Mouse (Mus musculus): Measurements from ENCODE around the gene Tln2. TPM values are rescaled to one million over a fixed set of nuclear protein-coding genes. Genes with fewer than 3 reads are reported as not detected.

Tln2 gene
- 100 to 1,000 TPM; 106 to 110 TPM for total RNA-seq (2021)
- long read RNA-seq, partial matches to known transcripts: 11 of 23 reads
- long read RNA-seq, other reads (novel, unspliced or antisense): 12 of 23 reads

GRCm38 (mm10) chr9:67559603-67560002 lies at the start of gene Tln2:
TSS of gene Tln2 (minus strand) at chr9:67559703.
- DNase-seq (ENCODE audit: low spot score in 2 of 2): no peak

DNA sequence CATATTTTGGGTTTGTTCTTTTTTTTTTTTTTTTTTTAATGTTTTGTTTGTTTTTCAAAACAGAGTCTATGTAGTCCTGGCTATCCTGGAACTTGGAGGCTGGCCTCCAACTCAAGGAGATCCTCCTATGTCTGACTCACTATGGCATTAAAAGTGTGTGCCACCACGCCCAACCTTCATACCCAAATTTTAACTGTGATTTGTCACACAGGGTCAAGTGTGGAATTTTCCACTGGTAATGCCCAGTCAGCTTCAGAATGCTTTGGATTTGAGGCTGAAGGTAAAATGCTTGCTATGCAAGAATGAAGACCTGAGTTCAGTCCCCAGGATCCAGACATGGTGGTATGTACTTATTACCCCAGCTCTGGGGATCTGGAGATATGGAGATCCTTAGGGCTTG lies 49.7 kb upstream of the Tln2 start:
- no peak for DNase-seq (ENCODE audit: low spot score in 2 of 2)

DNA sequence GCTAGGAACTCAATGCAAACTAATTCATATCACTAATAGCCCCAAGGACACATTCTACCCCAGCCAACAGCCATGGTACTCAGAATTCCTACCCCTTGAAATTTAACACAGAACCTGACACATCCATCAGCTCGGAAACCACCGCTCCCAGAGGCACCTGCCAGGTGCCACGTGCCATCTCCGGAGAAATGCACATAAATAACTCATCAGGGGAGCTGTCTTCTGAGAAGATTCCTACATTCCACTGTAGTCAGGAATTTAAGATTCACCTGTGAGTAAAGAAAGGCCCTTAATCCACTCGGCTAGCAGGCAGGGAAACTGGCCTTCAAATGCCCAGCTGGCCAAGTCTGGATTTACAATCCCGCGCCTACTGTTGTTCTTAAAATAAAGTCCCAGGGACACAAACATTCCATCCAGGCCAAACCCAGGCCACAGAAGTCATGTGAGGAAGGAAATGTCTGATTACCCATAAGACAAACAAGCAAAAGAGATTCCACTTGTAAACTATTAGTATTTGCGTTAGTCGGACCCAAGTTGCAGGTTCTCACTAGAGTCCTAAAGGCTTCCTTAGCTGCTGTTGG lies 48.4 kb upstream of the Tln2 start:
- no peak for DNase-seq (ENCODE audit: low spot score in 2 of 2)

- DNase-seq (ENCODE audit: low spot score in 2 of 2): no peak
These were observed 47.8 kb upstream of the Tln2 start for GRCm38 (mm10) chr9:67607268-67607667.

GRCm38 (mm10) chr9:67605867-67606435 lies 46.4 kb upstream of the Tln2 start:
- DNase-seq (ENCODE audit: low spot score in 2 of 2): no peak

DNA sequence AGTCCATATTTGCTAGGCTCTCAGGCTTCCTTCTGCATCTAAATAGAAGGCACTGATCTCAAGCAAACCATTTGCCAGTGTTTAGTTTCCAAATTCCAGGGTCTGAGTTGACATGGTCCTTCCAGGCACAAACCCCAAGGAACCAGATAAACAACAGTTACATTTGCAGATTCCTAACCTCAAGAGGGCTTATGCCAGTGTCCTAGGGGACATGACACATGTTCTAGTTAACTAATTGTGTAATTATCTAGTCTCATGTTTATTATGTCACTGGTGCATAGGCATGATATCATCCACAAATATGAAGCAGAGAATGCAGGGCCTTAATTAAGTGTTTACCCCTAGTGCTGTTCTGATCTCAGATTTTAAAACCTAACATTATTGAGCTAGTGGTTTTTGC lies 45.4 kb upstream of the Tln2 start:
- no peak for DNase-seq (ENCODE audit: low spot score in 2 of 2)

DNA sequence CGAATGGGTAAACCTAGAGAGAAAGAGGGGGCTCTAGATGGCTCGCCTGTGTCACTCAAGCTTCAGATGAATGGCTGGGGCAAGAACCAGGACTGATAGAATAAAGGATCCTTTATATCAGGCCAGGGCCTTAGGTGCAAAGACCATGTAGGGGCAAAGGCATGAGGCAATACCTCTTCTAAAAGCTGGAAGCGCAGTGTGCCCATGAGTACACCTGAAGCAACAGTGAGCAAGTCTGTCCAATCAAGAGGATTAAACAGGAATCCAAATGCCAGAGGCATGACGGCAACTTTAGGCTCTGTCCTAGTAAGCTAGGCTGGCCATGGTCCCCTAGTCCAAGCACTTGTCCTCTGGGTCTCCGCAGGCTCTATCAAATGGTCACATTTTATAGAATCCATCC lies 42.8 kb upstream of the Tln2 start:
- no peak for DNase-seq (ENCODE audit: low spot score in 2 of 2)

DNA sequence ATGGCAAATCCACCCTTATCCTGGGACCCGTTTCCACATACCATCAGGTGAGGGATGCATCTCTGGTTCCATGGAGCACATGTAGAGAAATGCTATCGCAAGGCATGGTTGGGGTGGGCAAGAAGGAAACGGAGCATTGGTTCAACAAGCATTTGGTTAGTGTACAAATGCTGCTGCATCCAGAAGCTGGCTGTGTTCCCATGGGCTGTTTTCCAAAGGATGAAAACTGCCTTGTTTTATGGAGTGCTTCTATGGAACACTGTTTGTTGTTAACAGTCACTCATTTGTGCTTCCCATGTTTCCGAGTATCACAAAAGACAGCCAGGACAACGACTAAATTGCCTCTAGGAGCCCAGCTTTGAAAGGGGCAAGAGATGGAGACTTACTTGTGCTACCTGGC lies 35.7 kb upstream of the Tln2 start:
- peak in 1 of 2 experiments; percentile 26 for DNase-seq (ENCODE audit: low spot score in 2 of 2)

- no peak for DNase-seq (ENCODE audit: low spot score in 2 of 2)
These were observed 34.1 kb upstream of the Tln2 start for GRCm38 (mm10) chr9:67593469-67594141.

- DNase-seq (ENCODE audit: low spot score in 2 of 2): no peak
These were observed 33.2 kb upstream of the Tln2 start for GRCm38 (mm10) chr9:67592726-67593125.

DNA sequence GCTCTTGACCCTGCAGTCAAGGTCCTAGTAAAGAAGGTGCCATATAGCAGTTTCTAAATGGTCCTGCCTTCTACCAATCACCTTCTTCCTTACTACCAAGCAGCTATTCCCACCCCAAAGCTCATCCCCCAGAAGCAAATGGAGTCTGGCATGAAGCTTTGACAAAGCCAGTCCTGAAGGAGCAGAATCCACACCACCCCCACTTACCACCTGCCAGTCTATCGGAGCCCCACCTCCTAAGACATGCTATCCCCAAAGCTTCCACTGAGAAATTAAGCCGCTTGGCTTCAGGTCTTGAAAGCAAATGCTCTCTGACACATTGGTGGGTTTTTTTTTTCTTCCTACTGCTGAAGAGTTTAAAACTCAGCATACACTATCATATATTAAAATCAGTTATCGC lies 27.6 kb upstream of the Tln2 start:
- no peak for DNase-seq (ENCODE audit: low spot score in 2 of 2)

DNA sequence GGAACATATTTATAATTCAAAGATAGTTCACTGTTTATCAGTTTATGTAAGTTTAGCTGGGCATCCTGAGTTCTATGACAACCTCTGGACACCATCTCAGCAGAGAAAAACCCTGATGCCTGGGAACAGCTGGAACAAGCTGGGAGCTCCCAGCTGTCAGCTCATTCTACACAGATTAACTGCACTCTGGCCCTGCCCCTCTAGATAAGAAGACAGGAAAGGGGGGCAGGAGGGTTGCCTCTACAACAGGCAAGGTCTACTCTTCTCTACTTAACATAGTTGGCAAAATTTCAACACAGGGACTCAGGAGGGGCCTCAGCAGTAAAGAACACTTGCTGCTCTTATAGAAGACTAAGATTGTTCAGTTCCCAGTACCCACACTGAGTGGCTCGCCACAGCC lies 27.0 kb upstream of the Tln2 start:
- DNase-seq (ENCODE audit: low spot score in 2 of 2): no peak

- no peak for DNase-seq (ENCODE audit: low spot score in 2 of 2)
These were observed 25.4 kb upstream of the Tln2 start for GRCm38 (mm10) chr9:67584871-67585270.

GRCm38 (mm10) chr9:67581581-67582280 lies 22.2 kb upstream of the Tln2 start:
- DNase-seq (ENCODE audit: low spot score in 2 of 2): no peak

DNA sequence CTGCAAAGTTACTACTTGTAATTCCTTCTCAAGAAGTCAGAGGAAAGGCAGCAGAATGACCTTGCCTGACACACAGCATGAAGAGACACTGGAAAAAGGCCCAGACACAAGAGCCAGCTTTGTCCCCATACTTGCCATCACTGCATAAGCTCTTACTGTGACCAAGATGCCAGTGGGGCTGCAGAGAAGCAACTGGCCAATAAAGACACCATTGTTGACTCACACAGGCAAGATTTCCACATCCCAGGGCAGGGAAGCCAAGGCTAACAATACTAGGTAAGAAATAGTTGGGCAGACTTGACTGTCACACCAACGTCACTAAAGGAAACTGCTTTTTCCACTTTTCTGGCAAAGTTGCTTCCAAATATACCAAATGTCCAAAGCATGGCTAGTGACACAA lies 20.0 kb upstream of the Tln2 start:
- no peak for DNase-seq (ENCODE audit: low spot score in 2 of 2)

- peak; percentile 38 to 45 for DNase-seq (ENCODE audit: low spot score in 2 of 2)
These were observed 15.3 kb upstream of the Tln2 start for GRCm38 (mm10) chr9:67574721-67575248.

GRCm38 (mm10) chr9:67573683-67573979 lies 14.1 kb upstream of the Tln2 start:
- DNase-seq (ENCODE audit: low spot score in 2 of 2): peak; percentile 13 to 24

GRCm38 (mm10) chr9:67572790-67573682 lies 13.5 kb upstream of the Tln2 start:
- DNase-seq (ENCODE audit: low spot score in 2 of 2): peak in 1 of 2 experiments; percentile 20

- no peak for DNase-seq (ENCODE audit: low spot score in 2 of 2)
These were observed 6.3 kb upstream of the Tln2 start for GRCm38 (mm10) chr9:67565801-67566258.

DNA sequence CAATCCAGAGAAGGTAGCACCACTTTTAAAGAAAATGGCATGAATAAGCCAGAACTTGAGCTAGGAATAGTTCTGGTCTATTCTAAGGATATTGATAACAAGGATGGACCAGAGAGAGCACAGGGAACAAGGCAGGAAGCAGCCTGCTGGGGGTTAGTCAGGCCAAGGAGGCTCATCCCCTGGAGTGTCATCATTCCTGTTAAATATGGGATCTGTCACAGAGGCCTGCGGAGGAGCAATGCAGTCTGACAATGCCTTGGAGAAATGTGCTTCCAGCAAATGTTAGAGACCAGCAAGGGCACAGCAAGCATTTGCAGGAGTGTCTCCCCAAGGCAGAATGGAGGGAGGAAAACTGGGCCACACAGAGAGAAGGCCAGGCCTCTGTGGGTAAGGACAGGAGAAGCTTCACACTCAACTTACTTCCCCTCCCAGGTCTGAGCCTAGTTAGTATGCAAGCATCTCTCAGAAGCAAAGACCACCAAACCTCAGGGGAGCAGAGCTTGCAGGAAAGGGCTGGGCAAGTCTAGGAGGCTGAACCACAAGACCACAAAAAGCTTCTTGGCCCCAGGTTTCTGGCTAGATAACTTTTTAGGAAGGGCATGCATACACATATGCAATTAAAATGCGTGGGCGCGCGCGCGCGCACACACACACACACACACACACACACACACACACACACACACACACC lies 9.5 kb downstream of the Tln2 start:
- DNase-seq (ENCODE audit: low spot score in 2 of 2): no peak

All from layer of hippocampus, postnatal 10 days (tissue).